Mouse (Mus musculus): ENCODE data around the gene Gm2012. TPM values are rescaled to one million over a fixed set of nuclear protein-coding genes. Genes with fewer than 3 reads are reported as not detected.
"Not testable (repeated sequence)": the region's sequence is repeated elsewhere in the genome, so short reads cannot be mapped to it uniquely, and the experiment has no call there.

Gene Gm2012
- not detected for polyA plus RNA-seq (2012; fragmentation: generic; extraction: Trizol)

GRCm38 (mm10) chrX:26231255-26231654 lies at the start of gene Gm2012:
Gene Gm2012, minus strand, starts transcription at chrX:26231355.
- not testable (repeated sequence) for H3K27me3 ChIP-seq (ENCODE audit: control insufficient read depth, insufficient read depth, insufficient read length); H3K79me2 ChIP-seq (ENCODE audit: control insufficient read depth, insufficient read depth); H3K4me2 ChIP-seq (ENCODE audit: low read depth); H3K4me3 ChIP-seq; H3K36me3 ChIP-seq (ENCODE audit: control insufficient read depth, insufficient read depth); H3ac ChIP-seq (ENCODE audit: control insufficient read depth, insufficient read length)

DNA sequence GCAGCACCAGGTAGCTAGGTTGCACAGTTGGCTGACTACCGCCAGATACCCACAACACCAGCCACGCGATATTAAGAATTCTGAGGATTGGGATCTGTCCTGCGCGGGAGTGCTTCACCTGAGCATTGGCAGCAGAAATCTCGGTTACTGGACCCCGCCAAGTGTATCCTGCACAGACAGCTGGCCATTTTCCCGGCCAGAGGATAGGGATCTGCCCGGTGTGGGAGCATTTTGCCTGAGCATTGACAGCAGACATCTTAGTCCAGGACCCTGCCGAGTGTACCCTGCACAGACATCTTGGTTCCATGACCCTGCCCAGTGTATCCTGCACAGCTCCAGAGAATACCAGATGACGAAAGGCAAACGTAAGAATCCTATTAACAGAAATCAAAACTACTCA lies 72.0 kb downstream of the Gm2012 start:
- not testable (repeated sequence) for H3K4me3 ChIP-seq; H3ac ChIP-seq (ENCODE audit: control insufficient read depth, insufficient read length); H3K27me3 ChIP-seq (ENCODE audit: control insufficient read depth, insufficient read depth, insufficient read length); H3K79me2 ChIP-seq (ENCODE audit: control insufficient read depth, insufficient read depth); H3K4me2 ChIP-seq (ENCODE audit: low read depth); H3K36me3 ChIP-seq (ENCODE audit: control insufficient read depth, insufficient read depth)

Other genes starting within 250 kb of the Gm2012 start
- gene Gm5168, start 180.3 kb downstream of the Gm2012 start, polyA plus RNA-seq (2012; fragmentation: generic; extraction: Trizol): not detected
- gene Gm2030, start 78.7 kb upstream of the Gm2012 start, polyA plus RNA-seq (2012; fragmentation: generic; extraction: Trizol): not detected